Mouse (Mus musculus) thymus, postnatal 14 days (tissue): ENCODE data around the gene Ctnnbl1.
A peak's percentile ranks its signal among the peaks of the same experiment; 100 is the strongest.

Source experiments
- DNase-seq: peaks from one replicate; pipeline ENCODE4 v3.0.0; 2021

Gene Ctnnbl1

GRCm38 (mm10) chr2:157750926-157751588 is 13.9 kb downstream of the Ctnnbl1 start:
- DNase-seq: no peak

- DNase-seq: no peak
Observed at GRCm38 (mm10) chr2:157751589-157752373, 14.6 kb downstream of the Ctnnbl1 start.

GRCm38 (mm10) chr2:157752374-157752743 is 15.2 kb downstream of the Ctnnbl1 start:
- no peak for DNase-seq

GRCm38 (mm10) chr2:157755771-157756170 is 18.6 kb downstream of the Ctnnbl1 start:
- DNase-seq: no peak

- peak; percentile 23 for DNase-seq
Observed at GRCm38 (mm10) chr2:157756193-157756592, 19.0 kb downstream of the Ctnnbl1 start.

GRCm38 (mm10) chr2:157758395-157758794 is 21.2 kb downstream of the Ctnnbl1 start:
- DNase-seq: no peak

GRCm38 (mm10) chr2:157759717-157760116 is 22.5 kb downstream of the Ctnnbl1 start:
- no peak for DNase-seq

- no peak for DNase-seq
Observed at GRCm38 (mm10) chr2:157762903-157763302, 25.7 kb downstream of the Ctnnbl1 start.

GRCm38 (mm10) chr2:157766591-157766990 is 29.4 kb downstream of the Ctnnbl1 start:
- DNase-seq: no peak

GRCm38 (mm10) chr2:157768682-157769429 is 31.7 kb downstream of the Ctnnbl1 start:
- DNase-seq: no peak

GRCm38 (mm10) chr2:157770761-157771160 is 33.6 kb downstream of the Ctnnbl1 start:
- DNase-seq: no peak

- DNase-seq: no peak
Observed at GRCm38 (mm10) chr2:157773661-157774060, 36.5 kb downstream of the Ctnnbl1 start.

- DNase-seq: no peak
Observed at GRCm38 (mm10) chr2:157775957-157776356, 38.8 kb downstream of the Ctnnbl1 start.

- DNase-seq: no peak
Observed at GRCm38 (mm10) chr2:157780956-157781355, 43.8 kb downstream of the Ctnnbl1 start.

- DNase-seq: no peak
Observed at GRCm38 (mm10) chr2:157783152-157783551, 46.0 kb downstream of the Ctnnbl1 start.

GRCm38 (mm10) chr2:157784238-157784637 is 47.0 kb downstream of the Ctnnbl1 start:
- no peak for DNase-seq

GRCm38 (mm10) chr2:157784647-157785046 is 47.4 kb downstream of the Ctnnbl1 start:
- no peak for DNase-seq

GRCm38 (mm10) chr2:157789226-157789625 is 52.0 kb downstream of the Ctnnbl1 start:
- DNase-seq: no peak

GRCm38 (mm10) chr2:157790836-157791495 is 53.8 kb downstream of the Ctnnbl1 start:
- DNase-seq: no peak

GRCm38 (mm10) chr2:157791528-157792162 is 54.4 kb downstream of the Ctnnbl1 start:
- no peak for DNase-seq

- DNase-seq: no peak
Observed at GRCm38 (mm10) chr2:157792840-157793552, 55.8 kb downstream of the Ctnnbl1 start.

- no peak for DNase-seq
Observed at GRCm38 (mm10) chr2:157793851-157794332, 56.7 kb downstream of the Ctnnbl1 start.
